Mouse (Mus musculus): ENCODE data around the gene Dlx5. TPM values are rescaled to one million over a fixed set of nuclear protein-coding genes. Genes with fewer than 3 reads are reported as not detected.

Gene Dlx5
- polyA plus RNA-seq, 1 experiment from 2014 or later = 15.9 TPM

DNA sequence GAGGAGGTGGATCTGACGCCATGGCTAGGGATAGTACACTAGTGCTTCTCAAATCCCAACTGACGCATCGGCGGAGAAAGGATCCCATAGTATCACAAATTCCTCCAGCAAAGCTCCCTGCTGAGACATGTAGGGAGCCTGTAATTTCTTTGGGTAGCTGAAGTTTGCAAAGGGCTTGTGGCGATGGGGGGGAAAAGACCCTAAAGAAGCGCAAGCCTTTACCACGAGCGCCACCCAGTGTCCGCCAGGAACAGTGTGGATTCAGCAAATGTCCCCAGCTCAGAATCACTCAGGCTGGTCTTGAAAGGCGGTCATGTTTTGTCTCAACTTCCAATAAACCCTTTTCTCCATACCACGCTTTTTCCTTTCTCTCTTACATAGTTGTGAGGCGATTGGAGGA lies 3.0 kb upstream of the Dlx5 start:
- no peak for TF ChIP-seq CTCF (IDR thresholded peaks at IDR 0.05)
- in situ Hi-C loops (cut with MboI; ENCODE audit: low pct_unique_long_range_greater_than_20kb) = loop anchor here (5.0 to 10.0 kb wide), 6 partner anchors 308 to 873 kb away; partner anchors contain the start of genes Sem1 and Slc25a13
- ChIA-PET CTCF (interaction anchor here (0.7 to 1.9 kb wide), 10 partner anchors 30 to 1028 kb away, joined by 3 to 5 read pairs (median 4); no protein-coding TSS in a partner anchor), POLR2A (interaction anchor here (1.1 kb wide), 1 partner anchor 879 kb away, joined by 6 read pairs; no protein-coding TSS in a partner anchor)
- H3K27me3 ChIP-seq = peaks cover 13% of the 10 kb centered on the region
- ATAC-seq (peak; percentile 1), DNase-seq (ENCODE audit: low read depth, low spot score) (no peak)

DNA sequence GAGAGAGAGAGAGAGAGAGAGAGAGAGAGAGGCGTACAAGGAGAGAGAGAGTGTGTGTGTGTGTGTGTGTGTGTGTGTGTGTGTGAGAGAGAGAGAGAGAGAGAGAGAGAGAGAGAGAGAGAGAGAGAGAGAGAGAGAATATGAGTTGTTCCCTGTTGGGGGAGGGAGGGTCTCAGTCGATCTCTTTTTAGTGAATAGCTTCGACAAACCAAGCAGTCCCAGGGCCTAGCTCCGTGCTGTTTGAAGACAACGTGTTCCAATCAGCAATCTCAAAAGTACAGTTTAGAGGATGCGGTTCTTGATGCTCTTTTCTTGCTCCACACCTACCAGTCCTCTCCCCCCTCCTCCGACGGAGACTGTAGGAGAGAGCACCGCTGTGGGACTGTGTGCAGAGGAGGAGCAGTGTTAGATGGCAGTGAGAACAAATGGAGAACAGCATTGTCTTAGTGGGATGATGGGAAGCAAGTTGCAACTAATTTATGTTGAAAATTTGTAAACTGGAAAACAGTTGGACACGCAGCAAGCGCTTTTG lies 447 bp upstream of the Dlx5 start:
- peaks cover 3% of the 10 kb centered on the region for H3K27me3 ChIP-seq
- POLR2A ChIA-PET = interaction anchor here (0.6 to 1.6 kb wide), 6 partner anchors 300 to 770 kb away, joined by 3 to 5 read pairs (median 4); no protein-coding TSS in a partner anchor
- CTCF ChIA-PET = no interaction called here
- TF ChIP-seq CTCF (IDR thresholded peaks at IDR 0.05) = no peak
- DNase-seq (ENCODE audit: low read depth, low spot score) = no peak
- no peak for ATAC-seq
- in situ Hi-C loops (cut with MboI; ENCODE audit: low pct_unique_long_range_greater_than_20kb) = loop anchor here (5.0 to 10.0 kb wide), 6 partner anchors 305 to 870 kb away; partner anchors contain the start of genes Sem1 and Slc25a13

DNA sequence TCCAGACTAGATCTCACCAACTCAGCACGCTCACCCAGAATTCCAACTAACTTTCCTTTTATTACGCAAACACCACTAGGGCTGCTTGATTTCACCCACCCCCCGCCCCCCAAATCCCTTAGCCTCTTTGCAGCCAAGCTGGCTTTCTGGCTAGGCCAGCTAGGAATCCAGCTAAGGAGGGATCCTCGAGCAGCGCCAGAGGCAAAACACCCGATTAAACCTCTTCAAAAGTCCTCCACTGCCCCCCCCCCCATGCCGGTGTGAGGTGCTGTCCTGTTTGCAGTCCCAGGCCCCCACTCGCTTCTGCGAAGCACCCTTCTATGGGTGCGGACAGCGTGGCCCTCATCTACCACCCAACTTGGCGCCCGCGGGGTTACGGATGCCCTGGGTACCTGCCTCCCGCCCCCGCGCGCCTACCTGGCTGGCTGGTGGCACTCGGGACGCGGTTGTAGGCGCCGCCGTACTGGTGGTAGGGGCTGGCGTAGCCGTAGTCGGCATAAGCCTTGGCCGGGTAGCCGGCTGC lies 709 bp downstream of the Dlx5 start:
- ChIA-PET CTCF (no interaction called here), POLR2A (interaction anchor here (0.6 to 1.6 kb wide), 4 partner anchors 104 to 682 kb away, joined by 3 to 4 read pairs (median 4); no protein-coding TSS in a partner anchor)
- in situ Hi-C loops (cut with MboI; ENCODE audit: low pct_unique_long_range_greater_than_20kb) = loop anchor here (5.0 to 10.0 kb wide), 6 partner anchors 304 to 869 kb away; partner anchors contain the start of genes Sem1 and Slc25a13
- ATAC-seq (no peak), DNase-seq (ENCODE audit: low read depth, low spot score) (no peak)
- no peak for TF ChIP-seq CTCF (IDR thresholded peaks at IDR 0.05)
- H3K27me3 ChIP-seq = no peaks in the 10 kb centered on the region

DNA sequence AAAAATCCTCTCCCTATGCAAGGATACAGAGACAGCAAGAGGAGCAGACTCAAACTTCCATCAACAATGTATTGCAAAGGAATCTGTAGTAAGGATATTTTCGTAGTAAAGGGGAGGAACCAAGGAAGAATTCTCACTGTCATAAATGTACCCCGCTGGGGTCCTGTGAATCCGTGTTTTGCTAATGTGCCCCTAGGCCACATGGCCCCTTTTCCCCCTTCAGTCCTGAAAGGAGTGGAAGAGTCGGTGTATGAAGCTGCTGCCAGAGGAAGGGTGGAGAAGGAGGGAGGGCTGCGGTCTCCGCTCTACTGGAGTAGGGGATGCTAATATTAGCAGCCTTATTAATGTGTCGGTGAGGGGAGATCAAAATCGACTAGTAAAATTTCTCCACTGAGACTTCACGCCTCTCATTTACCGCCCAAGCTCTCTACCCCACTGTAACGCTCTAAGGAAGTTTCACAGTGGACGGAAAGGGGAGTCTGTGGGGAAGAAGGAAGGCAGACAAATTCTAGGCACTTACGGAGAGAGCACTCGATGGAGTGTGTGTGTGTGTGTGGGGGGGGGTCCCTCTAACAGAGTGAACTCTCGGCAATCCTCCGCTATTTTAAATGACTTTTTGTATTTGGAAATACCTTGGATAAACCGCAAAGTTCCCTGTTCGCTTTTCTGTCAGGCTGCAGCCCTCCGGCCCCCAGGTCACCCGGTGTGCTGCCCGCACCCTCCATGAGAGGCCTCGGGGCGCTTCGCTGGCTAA lies 1.3 kb downstream of the Dlx5 start:
- ATAC-seq = no peak
- in situ Hi-C loops (cut with MboI; ENCODE audit: low pct_unique_long_range_greater_than_20kb) = loop anchor here (5.0 to 10.0 kb wide), 6 partner anchors 303 to 868 kb away; partner anchors contain the start of genes Sem1 and Slc25a13
- CTCF ChIA-PET = interaction anchor here (1.9 kb wide), 1 partner anchor 16 kb away, joined by 4 read pairs; no protein-coding TSS in a partner anchor
- no peak for DNase-seq (ENCODE audit: low read depth, low spot score)
- POLR2A ChIA-PET = interaction anchor here (0.6 to 0.7 kb wide), 2 partner anchors 104 to 521 kb away, joined by 3 to 4 read pairs; no protein-coding TSS in a partner anchor
- H3K27me3 ChIP-seq = no peaks in the 10 kb centered on the region
- TF ChIP-seq CTCF (IDR thresholded peaks at IDR 0.05) = no peak

DNA sequence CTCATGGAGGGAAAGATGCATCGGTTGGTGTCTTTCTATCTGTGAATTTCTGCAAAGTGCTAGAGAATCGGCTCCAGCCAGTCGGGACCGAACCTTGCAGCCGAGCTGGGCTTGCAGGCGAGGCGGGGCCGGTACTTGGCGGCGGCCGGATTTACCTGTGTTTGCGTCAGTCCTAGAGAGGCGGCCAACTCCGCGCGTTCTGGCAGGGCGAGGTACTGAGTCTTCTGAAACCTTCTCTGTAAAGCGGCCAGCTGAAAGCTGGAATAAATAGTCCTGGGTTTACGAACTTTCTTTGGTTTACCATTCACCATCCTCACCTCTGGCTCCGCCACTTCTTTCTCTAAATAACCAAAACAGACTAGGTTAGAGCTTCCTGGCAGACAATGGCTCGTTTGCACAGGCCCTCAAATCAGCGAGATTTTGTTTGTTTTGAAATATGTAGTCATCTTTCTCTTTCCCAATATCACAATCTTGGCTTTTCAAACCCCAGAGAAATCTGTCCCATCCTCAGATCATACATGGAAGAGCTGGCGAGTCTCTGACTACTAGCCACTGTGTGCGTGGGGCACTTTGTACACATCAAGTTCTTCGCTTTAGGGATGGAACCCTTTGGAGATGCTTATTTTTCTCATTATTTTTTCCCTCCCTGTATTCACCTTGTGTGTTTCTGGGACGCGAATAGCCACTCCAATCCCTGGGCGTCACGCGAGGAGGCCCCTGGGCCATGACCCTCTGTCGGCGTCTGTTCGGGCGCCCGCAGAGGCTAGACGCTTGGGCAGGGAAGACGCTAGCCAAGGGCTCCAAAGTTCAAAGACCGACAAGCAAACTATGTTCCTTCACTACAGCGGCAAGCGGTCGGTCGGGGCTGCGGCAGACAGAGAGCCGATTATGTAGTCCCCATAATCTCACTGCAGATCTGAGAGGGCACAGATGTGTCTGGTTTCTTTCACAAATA lies 2.2 kb downstream of the Dlx5 start:
- in situ Hi-C loops (cut with MboI; ENCODE audit: low pct_unique_long_range_greater_than_20kb) = loop anchor here (5.0 to 10.0 kb wide), 6 partner anchors 302 to 867 kb away; partner anchors contain the start of genes Sem1 and Slc25a13
- ChIA-PET CTCF (interaction anchor here (1.9 kb wide), 1 partner anchor 15 kb away, joined by 4 read pairs; no protein-coding TSS in a partner anchor), POLR2A (no interaction called here)
- DNase-seq (ENCODE audit: low read depth, low spot score) (no peak), ATAC-seq (no peak)
- H3K27me3 ChIP-seq = no peaks in the 10 kb centered on the region
- no peak for TF ChIP-seq CTCF (IDR thresholded peaks at IDR 0.05)

DNA sequence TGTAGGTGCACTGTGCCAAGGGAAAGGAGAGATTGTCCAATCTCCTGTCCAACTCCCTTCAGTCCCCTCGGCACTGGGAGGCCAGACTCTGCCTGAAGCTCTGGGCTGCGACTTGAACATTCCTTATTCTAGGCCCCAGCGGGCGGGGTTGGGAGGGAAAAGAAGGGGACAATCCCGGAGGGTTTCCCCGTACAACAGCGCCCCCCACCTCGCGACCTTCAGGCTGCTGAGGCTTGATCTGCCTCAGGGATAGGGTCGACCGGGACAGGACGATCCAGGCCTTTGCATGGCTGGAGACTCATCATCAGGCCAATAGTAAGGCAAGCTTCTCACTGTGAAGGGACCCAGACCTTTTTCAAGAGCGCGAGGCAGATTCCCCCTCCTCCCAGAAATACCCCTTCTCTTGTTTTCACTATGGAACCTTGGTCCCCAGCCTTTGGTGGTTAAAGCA lies 3.0 kb downstream of the Dlx5 start:
- no peak for DNase-seq (ENCODE audit: low read depth, low spot score)
- ChIA-PET CTCF (interaction anchor here (1.9 kb wide), 1 partner anchor 14 kb away, joined by 4 read pairs; no protein-coding TSS in a partner anchor), POLR2A (no interaction called here)
- in situ Hi-C loops (cut with MboI; ENCODE audit: low pct_unique_long_range_greater_than_20kb) = no loop called here
- TF ChIP-seq CTCF (IDR thresholded peaks at IDR 0.05) = no peak
- H3K27me3 ChIP-seq = no peaks in the 10 kb centered on the region
- ATAC-seq = no peak

DNA sequence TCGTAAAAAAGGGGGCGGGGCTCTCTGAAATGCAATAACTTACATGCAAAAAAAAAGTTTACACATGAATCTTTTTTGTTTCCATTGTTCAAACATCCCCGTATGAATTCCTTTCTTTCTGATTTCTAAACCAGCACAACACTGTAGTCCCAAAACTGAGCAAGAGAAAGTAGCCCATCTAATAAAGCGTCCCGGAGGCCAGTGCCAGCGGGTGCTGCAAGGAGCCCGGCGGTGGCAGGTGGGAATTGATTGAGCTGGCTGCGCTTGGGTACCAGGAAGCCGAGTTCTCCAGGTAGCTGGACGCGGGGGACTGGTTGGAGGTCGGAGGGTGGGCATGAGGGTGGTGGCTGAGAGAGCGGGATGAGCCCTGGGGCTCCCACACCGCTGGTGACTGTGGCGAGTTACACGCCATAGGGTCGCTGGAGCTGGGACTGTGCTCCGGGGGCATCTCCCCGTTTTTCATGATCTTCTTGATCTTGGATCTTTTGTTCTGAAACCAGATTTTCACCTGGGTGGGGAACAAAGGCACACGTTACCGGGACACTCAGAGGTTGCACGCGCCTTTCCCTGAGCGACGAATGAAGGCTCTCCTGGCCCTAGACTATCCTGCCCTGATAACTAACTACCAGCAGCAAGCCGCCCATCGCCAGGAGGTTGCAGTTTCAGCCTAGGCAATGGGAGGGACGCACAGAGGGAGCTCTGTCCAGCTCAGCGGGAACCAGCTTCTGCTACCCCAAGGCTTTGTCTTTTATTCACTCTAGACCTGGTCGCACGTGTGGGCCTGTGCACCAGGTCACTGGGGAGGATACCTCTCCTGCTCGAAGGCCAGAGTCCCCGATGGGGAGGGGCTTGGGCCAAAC lies 3.7 kb downstream of the Dlx5 start:
- in situ Hi-C loops (cut with MboI; ENCODE audit: low pct_unique_long_range_greater_than_20kb) = no loop called here
- no peaks in the 10 kb centered on the region for H3K27me3 ChIP-seq
- DNase-seq (ENCODE audit: low read depth, low spot score) (no peak), ATAC-seq (no peak)
- ChIA-PET CTCF (interaction anchor here (1.9 kb wide), 1 partner anchor 14 kb away, joined by 4 read pairs; no protein-coding TSS in a partner anchor), POLR2A (no interaction called here)
- no peak for TF ChIP-seq CTCF (IDR thresholded peaks at IDR 0.05)

DNA sequence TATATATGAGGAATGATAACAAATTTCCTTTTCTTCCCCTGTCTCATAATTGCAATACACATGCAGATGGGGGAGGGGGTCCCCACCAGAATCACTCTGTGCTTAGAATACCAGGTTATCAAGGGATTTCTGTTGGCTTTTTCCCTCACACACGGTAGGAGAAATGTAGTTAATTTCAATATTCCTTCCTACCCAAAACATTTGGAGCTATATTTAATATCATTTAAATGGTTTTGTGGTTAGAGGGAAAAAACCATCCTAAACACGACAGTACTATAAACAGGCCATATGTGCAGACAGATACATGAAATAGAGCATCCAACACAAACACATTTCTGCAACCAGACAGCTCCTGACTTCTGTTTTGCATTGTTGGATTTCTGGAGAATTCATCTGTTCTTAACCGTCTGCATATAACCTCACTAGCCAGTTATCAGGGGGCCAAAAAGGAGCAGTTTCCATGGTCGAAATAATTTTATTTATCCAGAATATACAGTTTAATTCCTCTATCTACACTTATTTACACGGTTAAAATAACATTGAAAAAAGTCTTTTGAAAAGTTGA lies 4.5 kb downstream of the Dlx5 start:
- no peak for TF ChIP-seq CTCF (IDR thresholded peaks at IDR 0.05)
- ChIA-PET POLR2A (no interaction called here), CTCF (no interaction called here)
- H3K27me3 ChIP-seq = no peaks in the 10 kb centered on the region
- ATAC-seq = no peak
- DNase-seq (ENCODE audit: low read depth, low spot score) = no peak
- in situ Hi-C loops (cut with MboI; ENCODE audit: low pct_unique_long_range_greater_than_20kb) = no loop called here

DNA sequence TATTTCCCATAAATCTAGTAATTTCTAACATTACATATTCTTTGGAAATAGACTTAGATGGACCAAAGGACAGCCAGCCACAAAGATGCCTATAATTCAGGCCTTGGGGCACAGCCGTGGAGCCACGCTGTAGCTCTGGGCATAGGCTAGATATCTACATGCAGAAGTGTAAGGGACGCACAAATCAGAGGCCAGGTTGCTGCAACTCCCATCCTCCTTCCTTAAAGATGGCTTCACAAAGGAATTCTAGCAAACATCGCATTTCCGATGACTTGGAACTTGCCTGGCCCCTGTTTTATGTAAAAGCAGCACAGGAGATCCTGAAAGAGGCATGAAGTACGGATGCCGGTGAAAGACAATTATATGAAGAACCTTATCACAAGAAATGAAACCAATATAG lies 5.2 kb downstream of the Dlx5 start:
- DNase-seq (ENCODE audit: low read depth, low spot score) (no peak), ATAC-seq (no peak)
- ChIA-PET CTCF (no interaction called here), POLR2A (no interaction called here)
- in situ Hi-C loops (cut with MboI; ENCODE audit: low pct_unique_long_range_greater_than_20kb) = no loop called here
- H3K27me3 ChIP-seq = no peaks in the 10 kb centered on the region
- no peak for TF ChIP-seq CTCF (IDR thresholded peaks at IDR 0.05)

All from Patski (cell line).